Mouse (Mus musculus): Measurements from ENCODE around the gene Hip1. TPM values are rescaled to one million over a fixed set of nuclear protein-coding genes. Genes with fewer than 3 reads are reported as not detected.

Gene Hip1
- polyA plus RNA-seq, 1 experiment from 2014 or later = 45.2 TPM

DNA sequence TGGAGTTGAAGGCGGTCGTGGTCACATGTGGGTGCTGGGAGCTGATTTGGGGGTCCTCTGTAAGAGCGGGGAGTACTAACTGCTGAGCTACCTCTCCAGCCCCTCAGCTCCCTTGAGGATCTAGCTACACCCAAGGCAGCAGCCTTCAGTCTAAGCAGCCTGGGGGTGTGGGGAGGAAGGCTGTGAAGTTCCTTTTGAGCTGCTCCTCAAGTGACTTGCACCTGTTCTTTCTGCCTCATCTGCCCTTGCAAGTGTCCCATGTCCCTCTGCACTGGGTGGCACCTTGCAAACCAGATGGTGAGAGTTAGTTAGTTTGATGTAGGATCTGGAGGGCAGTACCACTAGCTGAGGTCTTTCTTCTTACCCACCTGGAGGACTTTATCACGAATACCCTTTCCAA is 136.8 kb downstream of the Hip1 start:
- Histone ChIP-seq H3K4me2 (no peak overlapping the region), H3K4me3 (replicated peaks) (no peak overlapping the region), H3K4me1 (0 out of 2 replicates have a peak, but pooled peaks cover 3% of the 10 kb centered on the region), H3K36me3 (peaks cover 39% of the 10 kb centered on the region), H3K9ac (no peak overlapping the region), H3K27ac (no peak overlapping the region), H3K27me3 (no peaks in the 10 kb centered on the region), H3K9me3 (replicated peaks) (no peaks in the 10 kb centered on the region)
- 92% methylated on average over 4 of the region's 4 CpGs for WGBS
- ATAC-seq (replicated peaks; ENCODE audit: low FRiP score) = no peak

DNA sequence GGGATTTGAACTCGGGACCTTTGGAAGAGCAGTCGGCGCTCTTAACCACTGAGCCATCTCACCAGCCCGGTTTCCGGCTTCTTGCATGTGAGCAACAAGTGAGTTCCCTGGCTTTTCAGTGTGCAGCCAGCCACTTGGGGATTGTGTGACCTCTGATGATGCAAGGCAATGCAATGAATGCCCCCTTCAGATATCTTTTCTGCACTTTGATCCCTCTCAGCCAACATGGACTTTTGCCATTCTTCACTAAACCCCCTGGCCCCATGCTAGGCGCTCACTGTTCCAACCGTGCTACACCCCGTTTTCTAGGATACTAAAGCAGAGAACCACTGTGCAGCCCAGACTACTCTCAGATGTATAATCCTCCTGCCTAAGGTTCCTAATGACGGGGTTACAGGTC is 139.5 kb downstream of the Hip1 start:
- Histone ChIP-seq H3K36me3 (peaks cover 18% of the 10 kb centered on the region), H3K27ac (no peak overlapping the region), H3K9me3 (replicated peaks) (no peaks in the 10 kb centered on the region), H3K4me3 (replicated peaks) (no peak overlapping the region), H3K9ac (no peak overlapping the region), H3K4me2 (no peak overlapping the region), H3K27me3 (no peaks in the 10 kb centered on the region), H3K4me1 (0 out of 2 replicates have a peak, but pooled peaks cover 3% of the 10 kb centered on the region)
- ATAC-seq (replicated peaks; ENCODE audit: low FRiP score) = no peak
- 81% methylated on average over 9 of the region's 9 CpGs for WGBS

DNA sequence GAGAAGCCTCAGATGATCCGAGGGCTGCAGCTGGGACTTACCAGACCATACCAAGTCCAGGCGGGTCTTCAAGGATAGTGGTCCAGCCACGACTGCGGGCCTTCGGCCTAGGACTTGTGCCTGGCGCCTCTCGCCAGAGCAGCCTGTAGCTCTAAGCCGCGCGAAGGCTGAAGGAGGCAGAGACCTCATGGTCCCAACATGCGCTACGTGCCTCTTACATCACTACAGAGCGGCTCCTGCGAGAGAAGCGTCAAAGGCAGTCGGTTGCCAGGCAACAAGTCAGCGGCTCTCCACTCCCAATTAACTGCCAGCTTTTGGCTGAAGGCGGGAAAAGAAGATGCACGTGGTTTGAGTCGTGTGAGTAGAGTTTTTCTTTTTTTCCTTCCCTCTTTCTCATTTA is 140.3 kb downstream of the Hip1 start:
- Histone ChIP-seq H3K9me3 (replicated peaks) (no peaks in the 10 kb centered on the region), H3K4me2 (0 out of 2 replicates have a peak overlapping the region, but pooled peaks have one; percentile 13), H3K36me3 (peaks cover 10% of the 10 kb centered on the region), H3K27ac (no peak overlapping the region), H3K4me3 (replicated peaks) (no peak overlapping the region), H3K4me1 (0 out of 2 replicates have a peak, but pooled peaks cover 3% of the 10 kb centered on the region), H3K9ac (no peak overlapping the region), H3K27me3 (no peaks in the 10 kb centered on the region)
- 42% methylated on average over 20 of the region's 20 CpGs for WGBS
- ATAC-seq (replicated peaks; ENCODE audit: low FRiP score) = no peak

DNA sequence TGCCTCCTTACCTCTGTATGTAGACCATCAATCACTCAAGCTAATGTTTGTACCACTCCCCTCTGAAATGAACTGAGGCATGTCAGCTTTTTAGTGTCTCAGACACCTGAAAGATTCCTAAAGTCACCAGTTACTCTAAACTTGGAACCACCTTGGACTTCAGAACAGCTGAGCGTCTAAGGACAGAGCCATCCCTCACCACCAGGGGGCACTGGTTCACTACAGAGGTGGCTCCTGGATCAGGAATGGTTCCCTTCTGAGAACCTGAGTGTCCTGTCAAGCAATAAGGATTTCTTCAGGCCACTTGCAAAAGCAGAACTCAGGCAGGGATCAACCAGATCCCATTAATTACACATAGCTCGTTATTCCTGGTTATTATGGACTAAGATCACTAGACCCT is 144.7 kb downstream of the Hip1 start:
- H3K4me1 ChIP-seq = 0 out of 2 replicates have a peak, but pooled peaks cover 3% of the 10 kb centered on the region
- WGBS = 9% methylated on average over 2 of the region's 2 CpGs
- H3K9me3 ChIP-seq (replicated peaks) = no peaks in the 10 kb centered on the region
- H3K9ac ChIP-seq = no peak overlapping the region
- no peak overlapping the region for H3K4me2 ChIP-seq
- no peak overlapping the region for H3K27ac ChIP-seq
- H3K4me3 ChIP-seq (replicated peaks) = no peak overlapping the region
- H3K36me3 ChIP-seq = no peaks in the 10 kb centered on the region
- H3K27me3 ChIP-seq = no peaks in the 10 kb centered on the region
- no peak for ATAC-seq (replicated peaks; ENCODE audit: low FRiP score)

DNA sequence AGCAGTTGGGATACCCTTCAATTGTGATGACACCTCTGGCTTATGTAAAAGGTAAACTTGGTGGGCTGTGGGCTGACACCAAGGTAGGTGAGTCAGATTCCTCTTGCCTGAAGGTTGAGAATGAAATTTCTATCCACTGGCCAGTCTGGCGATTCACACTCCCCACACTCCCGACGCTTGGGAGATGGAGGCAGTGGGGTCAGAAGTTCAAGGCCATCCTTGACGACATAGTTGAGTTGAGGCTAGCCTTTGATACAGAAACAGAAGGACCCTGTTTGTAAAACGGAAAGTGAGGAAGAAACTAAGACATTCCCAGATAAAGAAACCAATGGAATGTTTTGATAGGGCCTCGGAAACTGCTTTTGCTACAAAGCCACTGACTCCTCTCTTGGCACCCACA is 145.5 kb downstream of the Hip1 start:
- Histone ChIP-seq H3K27ac (no peak overlapping the region), H3K27me3 (no peaks in the 10 kb centered on the region), H3K9ac (no peak overlapping the region), H3K4me3 (replicated peaks) (no peak overlapping the region), H3K4me2 (no peak overlapping the region), H3K36me3 (no peaks in the 10 kb centered on the region), H3K9me3 (replicated peaks) (no peaks in the 10 kb centered on the region), H3K4me1 (peaks cover 5% of the 10 kb centered on the region)
- no peak for ATAC-seq (replicated peaks; ENCODE audit: low FRiP score)
- WGBS = 47% methylated on average over 6 of the region's 6 CpGs

DNA sequence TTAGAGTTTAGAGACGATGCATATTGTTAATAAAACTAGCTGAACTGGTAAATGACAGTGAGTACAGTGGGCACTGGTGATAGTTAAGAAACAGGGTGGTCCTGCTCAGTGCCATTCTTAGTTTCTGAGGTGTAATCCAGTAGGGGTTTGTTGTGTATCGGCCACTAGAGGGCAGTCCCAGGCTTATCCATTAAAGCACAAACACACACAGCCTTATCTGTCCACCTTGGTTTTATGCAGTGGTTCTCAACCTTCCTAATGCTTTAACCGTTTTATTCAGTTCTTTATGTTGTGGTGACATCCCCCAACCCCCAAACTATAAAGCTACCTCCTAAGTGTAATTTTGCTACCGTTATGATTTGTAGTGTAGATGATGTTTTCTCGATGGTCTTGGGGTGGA is 149.1 kb downstream of the Hip1 start:
- H3K27me3 ChIP-seq = no peaks in the 10 kb centered on the region
- H3K4me3 ChIP-seq (replicated peaks) = no peak overlapping the region
- no peak overlapping the region for H3K27ac ChIP-seq
- H3K9me3 ChIP-seq (replicated peaks) = no peaks in the 10 kb centered on the region
- WGBS = 56% methylated on average over 5 of the region's 5 CpGs
- ATAC-seq (replicated peaks; ENCODE audit: low FRiP score) = no peak
- peaks cover 18% of the 10 kb centered on the region for H3K4me1 ChIP-seq
- peaks cover 20% of the 10 kb centered on the region for H3K36me3 ChIP-seq
- no peak overlapping the region for H3K9ac ChIP-seq
- no peak overlapping the region for H3K4me2 ChIP-seq

DNA sequence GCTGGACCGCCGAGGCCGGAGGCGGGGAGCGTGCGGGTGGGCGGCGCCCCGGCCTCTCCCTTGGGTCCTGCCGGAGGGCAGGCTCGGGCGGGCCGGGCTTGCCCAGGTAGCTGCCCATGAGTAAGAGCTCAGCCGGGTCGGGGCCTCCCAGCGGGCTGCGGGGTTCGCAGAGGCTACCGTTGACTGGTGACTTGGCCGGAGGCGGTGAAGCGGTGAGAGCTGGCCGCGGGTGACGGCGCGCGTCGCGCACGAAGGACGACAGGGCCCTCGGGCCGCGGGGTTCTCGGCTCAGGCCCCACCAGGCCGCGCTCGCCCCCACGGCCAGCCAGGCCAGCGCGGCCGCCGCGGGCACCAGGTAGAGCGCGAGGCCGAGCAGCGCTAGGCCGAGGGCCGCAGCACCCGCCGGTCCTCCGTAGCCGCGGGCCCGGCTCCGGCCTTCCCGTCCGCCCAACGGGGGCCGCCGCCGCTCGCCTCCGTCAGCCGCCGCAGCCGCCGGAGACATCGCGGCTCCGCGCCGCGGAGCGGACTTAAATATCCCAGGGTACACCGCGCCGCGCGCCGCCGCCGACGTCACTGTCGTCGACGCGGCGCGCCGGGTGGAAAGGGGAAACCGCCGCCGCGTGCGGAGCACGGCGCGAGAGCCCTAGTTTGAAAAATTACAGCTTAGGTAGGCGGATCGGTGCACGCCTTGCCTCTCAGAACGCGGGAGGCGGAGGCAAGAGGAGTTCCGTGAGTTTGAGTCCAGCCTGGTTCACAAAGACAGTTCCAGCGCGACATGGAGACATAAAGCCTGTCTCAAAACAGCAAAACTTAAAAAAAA is 150.7 kb downstream of the Hip1 start, which contains the start of gene Pom121:
TSS of gene Pom121 (minus strand) at position 543 of the 820 bp plus-strand sequence.
- WGBS = under 1% methylated on average over 94 of the region's 110 CpGs
- peaks cover 36% of the 10 kb centered on the region for H3K36me3 ChIP-seq
- H3K9me3 ChIP-seq (replicated peaks) = no peaks in the 10 kb centered on the region
- peak within 1 kb of the TSS; percentile 79 for H3K4me2 ChIP-seq
- H3K9ac ChIP-seq = peak within 1 kb of the TSS; percentile 94
- peak; percentile 88 for ATAC-seq (replicated peaks; ENCODE audit: low FRiP score)
- H3K4me3 ChIP-seq (replicated peaks) = peak within 1 kb of the TSS; percentile 97
- no peaks in the 10 kb centered on the region for H3K27me3 ChIP-seq
- H3K4me1 ChIP-seq = peaks cover 18% of the 10 kb centered on the region
- H3K27ac ChIP-seq = peak within 1 kb of the TSS; percentile 92

DNA sequence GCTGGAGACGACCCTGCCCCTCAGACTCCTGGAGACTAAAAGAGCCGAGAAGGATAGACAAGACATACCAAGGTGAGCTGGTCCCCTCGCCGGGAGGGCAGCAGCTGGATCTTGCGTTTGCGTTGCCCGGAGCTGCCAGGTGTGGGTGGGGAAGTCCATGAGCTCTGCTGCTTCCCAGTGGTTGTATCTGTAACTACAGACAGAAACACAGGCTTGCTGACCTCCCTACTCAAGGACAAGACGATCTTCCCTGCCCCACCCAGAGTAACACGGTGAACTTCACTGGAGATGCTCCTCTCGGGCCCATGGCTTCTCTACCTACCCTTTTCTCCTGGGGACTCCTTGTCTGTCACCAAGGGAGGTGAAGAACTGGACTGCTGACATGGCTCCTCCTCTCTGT is 161.1 kb downstream of the Hip1 start:
- H3K36me3 ChIP-seq = peaks cover 99% of the 10 kb centered on the region
- no peak for ATAC-seq (replicated peaks; ENCODE audit: low FRiP score)
- H3K4me1 ChIP-seq = no peaks in the 10 kb centered on the region
- 89% methylated on average over 10 of the region's 10 CpGs for WGBS
- no peak overlapping the region for H3K4me3 ChIP-seq (replicated peaks)
- H3K27me3 ChIP-seq = no peaks in the 10 kb centered on the region
- H3K27ac ChIP-seq = no peak overlapping the region
- no peak overlapping the region for H3K4me2 ChIP-seq
- H3K9me3 ChIP-seq (replicated peaks) = no peaks in the 10 kb centered on the region
- H3K9ac ChIP-seq = no peak overlapping the region

DNA sequence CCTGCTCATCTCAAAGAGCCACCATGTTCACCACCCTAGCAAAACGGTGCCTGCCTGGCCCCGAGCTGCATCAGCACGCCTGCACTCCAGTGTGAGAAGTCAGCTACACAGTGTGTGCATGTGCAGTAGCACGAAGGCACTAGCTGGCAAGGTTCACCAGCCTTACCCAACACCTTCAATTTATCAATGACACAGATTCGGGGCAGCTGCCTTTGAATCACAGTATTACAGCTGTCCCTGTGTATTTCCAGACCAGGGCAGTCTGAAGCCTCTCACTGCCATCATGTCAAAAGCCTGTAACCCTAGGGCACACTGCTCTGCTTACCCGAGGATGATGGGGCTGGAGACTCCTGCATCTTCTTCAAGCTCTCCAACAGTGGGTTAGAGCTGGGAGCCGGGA is 162.2 kb downstream of the Hip1 start:
- Histone ChIP-seq H3K9me3 (replicated peaks) (no peaks in the 10 kb centered on the region), H3K27ac (no peak overlapping the region), H3K9ac (no peak overlapping the region), H3K4me3 (replicated peaks) (no peak overlapping the region), H3K4me2 (no peak overlapping the region), H3K36me3 (peaks cover 99% of the 10 kb centered on the region), H3K4me1 (no peaks in the 10 kb centered on the region), H3K27me3 (no peaks in the 10 kb centered on the region)
- ATAC-seq (replicated peaks; ENCODE audit: low FRiP score) = no peak
- WGBS = 86% methylated on average over 7 of the region's 7 CpGs

DNA sequence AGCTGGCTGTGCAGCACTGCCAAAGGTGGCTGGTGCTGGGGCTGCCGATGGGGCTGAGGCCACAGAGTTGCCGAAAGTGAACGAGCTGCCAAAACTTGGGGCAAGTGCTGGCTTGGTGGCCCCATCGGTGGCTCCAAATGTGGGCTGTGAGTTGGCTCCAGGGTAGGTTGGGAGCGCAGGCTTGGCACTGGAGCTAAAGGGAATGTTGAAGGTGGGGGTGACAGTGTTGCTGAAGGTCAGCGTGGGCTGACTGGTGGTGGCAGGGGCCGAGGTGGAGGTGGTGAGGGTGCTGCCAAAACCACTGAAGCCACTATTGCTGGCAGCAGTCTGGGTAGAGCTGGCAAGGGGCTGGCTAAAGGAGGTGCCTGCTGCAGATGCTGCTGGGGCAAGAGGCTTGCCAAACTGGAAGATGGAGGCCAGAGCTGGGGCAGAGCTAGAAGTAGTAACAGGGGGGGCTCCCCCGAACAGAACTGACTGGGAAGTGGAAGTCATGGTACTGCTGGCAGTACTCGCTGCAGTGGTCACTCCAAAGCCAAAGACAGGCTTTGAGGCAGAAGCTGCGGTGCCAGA is 163.5 kb downstream of the Hip1 start:
- no peak overlapping the region for H3K27ac ChIP-seq
- H3K4me3 ChIP-seq (replicated peaks) = no peak overlapping the region
- no peak overlapping the region for H3K9ac ChIP-seq
- no peak overlapping the region for H3K4me2 ChIP-seq
- ATAC-seq (replicated peaks; ENCODE audit: low FRiP score) = 0 out of 2 replicates have a peak, but pooled peaks have one; percentile 22
- peaks cover 99% of the 10 kb centered on the region for H3K36me3 ChIP-seq
- 93% methylated on average over 10 of the region's 10 CpGs for WGBS
- no peaks in the 10 kb centered on the region for H3K4me1 ChIP-seq
- H3K9me3 ChIP-seq (replicated peaks) = no peaks in the 10 kb centered on the region
- H3K27me3 ChIP-seq = no peaks in the 10 kb centered on the region

DNA sequence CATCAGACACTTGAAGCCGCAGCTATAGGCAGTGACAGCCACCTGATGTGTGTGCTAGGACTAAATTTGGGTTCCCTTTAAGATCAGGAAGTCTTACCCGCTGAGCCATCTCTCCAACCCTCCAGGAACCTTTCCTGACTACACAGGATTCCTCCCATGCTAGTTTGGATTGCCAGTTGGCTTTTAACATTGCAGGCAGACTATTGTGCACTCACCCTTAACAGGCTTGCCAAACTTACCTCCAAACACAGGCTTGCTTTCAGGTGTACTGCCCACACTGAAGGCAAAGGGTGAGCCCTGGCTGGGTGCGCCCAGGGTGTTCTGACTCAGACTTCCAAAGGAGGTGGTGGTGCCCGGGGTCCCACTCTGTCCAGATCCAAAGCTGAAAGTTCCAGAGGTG is 164.2 kb downstream of the Hip1 start:
- Histone ChIP-seq H3K4me1 (no peaks in the 10 kb centered on the region), H3K4me2 (no peak overlapping the region), H3K9me3 (replicated peaks) (no peaks in the 10 kb centered on the region), H3K27ac (no peak overlapping the region), H3K27me3 (no peaks in the 10 kb centered on the region), H3K4me3 (replicated peaks) (no peak overlapping the region), H3K36me3 (peaks cover 100% of the 10 kb centered on the region), H3K9ac (no peak overlapping the region)
- no peak for ATAC-seq (replicated peaks; ENCODE audit: low FRiP score)
- WGBS = 94% methylated on average over 4 of the region's 4 CpGs

DNA sequence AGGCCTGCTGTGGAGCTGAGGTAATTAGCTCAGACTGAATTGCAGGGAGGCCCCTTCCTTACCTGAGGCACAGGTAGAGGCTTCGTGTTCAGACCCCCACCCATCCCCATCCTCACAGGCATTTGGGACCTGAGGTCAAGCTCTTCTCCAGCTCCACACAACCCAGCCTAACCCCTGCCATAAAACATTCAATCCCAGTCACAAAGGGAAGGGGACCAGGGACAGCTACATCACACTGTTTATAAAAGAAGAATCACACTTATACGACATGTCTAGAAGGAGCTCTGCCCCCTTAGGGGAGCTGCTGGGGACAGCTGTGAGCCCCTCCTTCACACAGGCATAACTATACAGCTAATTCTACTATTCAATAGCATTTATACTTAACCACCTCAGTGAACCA is 168.6 kb downstream of the Hip1 start:
- 51% methylated on average over 2 of the region's 2 CpGs for WGBS
- H3K36me3 ChIP-seq = peaks cover 98% of the 10 kb centered on the region
- no peak overlapping the region for H3K4me2 ChIP-seq
- no peaks in the 10 kb centered on the region for H3K9me3 ChIP-seq (replicated peaks)
- no peaks in the 10 kb centered on the region for H3K4me1 ChIP-seq
- no peak overlapping the region for H3K9ac ChIP-seq
- ATAC-seq (replicated peaks; ENCODE audit: low FRiP score) = no peak
- H3K27ac ChIP-seq = no peak overlapping the region
- H3K4me3 ChIP-seq (replicated peaks) = no peak overlapping the region
- no peaks in the 10 kb centered on the region for H3K27me3 ChIP-seq
